Mouse (Mus musculus) CH12.LX (cell line): Measurements from ENCODE around the gene Fancc. TPM values are rescaled to one million over a fixed set of nuclear protein-coding genes. Genes with fewer than 3 reads are reported as not detected.
A peak's percentile ranks its signal among the peaks of the same experiment; 100 is the strongest.

ENCODE experiments used
- DNase-seq: peaks from one replicate; pipeline ENCODE4 v3.0.0-alpha.2; 2013; ENCODE audit errors: extremely low read depth
- H3K27ac ChIP-seq: 2 replicates; pipeline ENCODE4 v1.5.1; 2012; ENCODE audit warnings: low read depth, mild to moderate bottlenecking, control low read depth, moderate library complexity; ENCODE audit not compliant: insufficient read depth
- H3K27me3 ChIP-seq: replicated peaks from 2 replicates; pipeline ENCODE3; 2012; ENCODE audit warnings: inconsistent platforms
- H3K36me3 ChIP-seq, 2 experiments: replicated peaks in 1 of 2; 2 replicates each; pipeline versions ENCODE3 to v1.6.1; 2012; ENCODE audit warnings: inconsistent platforms in 1 of 2, low read length in 1 of 2, mild to moderate bottlenecking in 1 of 2, mixed read lengths in 1 of 2, moderate library complexity in 1 of 2; ENCODE audit not compliant: control insufficient read depth in 1 of 2, insufficient read depth in 1 of 2
- H3K4me1 ChIP-seq, 2 experiments: 2 replicates each; pipeline ENCODE4 v1.6.1; 2012; ENCODE audit warnings: inconsistent platforms in 1 of 2, moderate library complexity in 1 of 2; ENCODE audit not compliant: insufficient read depth in 2 of 2, control insufficient read depth in 1 of 2
- H3K4me2 ChIP-seq: 2 replicates; pipeline ENCODE4 v1.6.1; 2012; ENCODE audit warnings: low read depth, mild to moderate bottlenecking, control low read depth; ENCODE audit not compliant: poor library complexity, insufficient read depth, severe bottlenecking
- H3K4me3 ChIP-seq, 3 experiments: fragments of 150-350 bp in 1 of 3; sonication (generic) in 1 of 3; replicated peaks in 1 of 3; 2 replicates each; pipeline versions ENCODE3 to v1.5.1; 2011 to 2012; ENCODE audit warnings: low read depth in 2 of 3, low read length in 2 of 3, mild to moderate bottlenecking in 2 of 3, moderate library complexity in 2 of 3, control low read depth in 1 of 3, improper control_type of control experiment in 1 of 3, inconsistent platforms in 1 of 3, mixed read lengths in 1 of 3; ENCODE audit not compliant: poor library complexity in 1 of 3
- H3K79me2 ChIP-seq: replicated peaks from 2 replicates; pipeline ENCODE4 v1.6.1; 2012; ENCODE audit warnings: mild to moderate bottlenecking, moderate library complexity; ENCODE audit not compliant: control insufficient read depth, poor library complexity, insufficient read depth, severe bottlenecking; ENCODE audit errors: extremely low read depth
- H3K9ac ChIP-seq: 2 replicates; pipeline ENCODE4 v1.6.1; 2012; ENCODE audit warnings: low read depth, mild to moderate bottlenecking, control low read depth, moderate library complexity; ENCODE audit not compliant: insufficient read depth
- H3K9me3 ChIP-seq: replicated peaks from 2 replicates; pipeline ENCODE3; 2012; ENCODE audit warnings: low read length, inconsistent platforms, mixed read lengths
- BHLHE40 ChIP-seq: IDR thresholded peaks from 2 replicates; pipeline ENCODE4 v1.6.1; 2011; ENCODE audit warnings: mild to moderate bottlenecking, low read depth, low read length, improper control_type of control experiment
- CHD2 ChIP-seq: IDR thresholded peaks from 2 replicates; pipeline ENCODE4 v1.6.1; 2011; ENCODE audit warnings: low read length, improper control_type of control experiment
- CTCF ChIP-seq, 2 experiments: IDR thresholded peaks in 1 of 2; conservative IDR thresholded peaks in 1 of 2; 2 replicates each; pipeline ENCODE4 v1.5.1; 2011 to 2012; ENCODE audit warnings: low read depth in 2 of 2, low read length in 2 of 2, improper control_type of control experiment in 1 of 2, inconsistent platforms in 1 of 2, mild to moderate bottlenecking in 1 of 2, moderate library complexity in 1 of 2
- E2F4 ChIP-seq: IDR thresholded peaks from 2 replicates; pipeline ENCODE4 v1.6.1; 2011; ENCODE audit warnings: low read depth, low read length, improper control_type of control experiment; ENCODE audit not compliant: insufficient replicate concordance
- ELF1 ChIP-seq: IDR thresholded peaks from 2 replicates; pipeline ENCODE4 v1.6.1; 2014; ENCODE audit warnings: low read depth, mild to moderate bottlenecking, inconsistent platforms, low read length, improper control_type of control experiment
- EP300 ChIP-seq: IDR thresholded peaks from 2 replicates; pipeline ENCODE4 v1.6.1; 2011; ENCODE audit warnings: low read length, improper control_type of control experiment
- ETS1 ChIP-seq: conservative IDR thresholded peaks from 2 replicates; pipeline ENCODE4 v1.6.1; 2012; ENCODE audit warnings: low read depth, mild to moderate bottlenecking, inconsistent platforms, low read length, improper control_type of control experiment, moderate library complexity
- GABPA ChIP-seq: IDR thresholded peaks from 2 replicates; pipeline ENCODE4 v1.6.1; 2012; ENCODE audit warnings: low read depth, low read length, improper control_type of control experiment, inconsistent platforms; ENCODE audit not compliant: insufficient replicate concordance
- HCFC1 ChIP-seq: IDR thresholded peaks from 2 replicates; pipeline ENCODE4 v1.6.1; 2012; ENCODE audit warnings: low read depth, mild to moderate bottlenecking, inconsistent platforms, low read length, improper control_type of control experiment
- JUN ChIP-seq: IDR thresholded peaks from 2 replicates; pipeline ENCODE4 v1.6.1; 2011; ENCODE audit warnings: low read depth, mild to moderate bottlenecking, low read length, improper control_type of control experiment, moderate library complexity; ENCODE audit not compliant: insufficient read depth
- JUND ChIP-seq: conservative IDR thresholded peaks from 2 replicates; pipeline ENCODE4 v1.6.1; 2011; ENCODE audit warnings: low read depth, low read length, improper control_type of control experiment
- KAT2A ChIP-seq: IDR thresholded peaks from 2 replicates; pipeline ENCODE4 v1.6.1; 2012; ENCODE audit warnings: low read length, improper control_type of control experiment, inconsistent platforms; ENCODE audit not compliant: insufficient replicate concordance
- MAFK ChIP-seq: IDR thresholded peaks from 2 replicates; pipeline ENCODE4 v1.6.1; 2011; ENCODE audit warnings: low read length, improper control_type of control experiment; ENCODE audit not compliant: insufficient replicate concordance
- MAX ChIP-seq: IDR thresholded peaks from 2 replicates; pipeline ENCODE4 v1.6.1; 2011; ENCODE audit warnings: low read length, improper control_type of control experiment
- MEF2A ChIP-seq: IDR thresholded peaks from 2 replicates; pipeline ENCODE4 v1.6.1; 2014; ENCODE audit warnings: low read depth, mild to moderate bottlenecking, inconsistent platforms, low read length, improper control_type of control experiment, borderline replicate concordance
- MXI1 ChIP-seq: IDR thresholded peaks from 2 replicates; pipeline ENCODE4 v1.6.1; 2011; ENCODE audit warnings: mild to moderate bottlenecking, low read depth, low read length, improper control_type of control experiment
- MYC ChIP-seq: IDR thresholded peaks from 2 replicates; pipeline ENCODE4 v1.6.1; 2011; ENCODE audit warnings: low read depth, mild to moderate bottlenecking, improper control_type of control experiment, low read length
- NELFE ChIP-seq: IDR thresholded peaks from 2 replicates; pipeline ENCODE4 v1.6.1; 2011; ENCODE audit warnings: low read depth, low read length, improper control_type of control experiment
- POLR2A ChIP-seq: IDR thresholded peaks from 2 replicates; pipeline ENCODE4 v1.6.1; 2011; ENCODE audit warnings: low read depth, mild to moderate bottlenecking, improper control_type of control experiment, low read length
- POLR2AphosphoS2 ChIP-seq: IDR thresholded peaks from 2 replicates; pipeline ENCODE4 v1.6.1; 2011; ENCODE audit warnings: low read depth, low read length, improper control_type of control experiment
- RAD21 ChIP-seq: IDR thresholded peaks from 2 replicates; pipeline ENCODE4 v1.6.1; 2011; ENCODE audit warnings: low read depth, mild to moderate bottlenecking, low read length, improper control_type of control experiment, moderate library complexity
- RCOR1 ChIP-seq: conservative IDR thresholded peaks from 2 replicates; pipeline ENCODE4 v1.6.1; 2012; ENCODE audit warnings: low read depth, mild to moderate bottlenecking, inconsistent platforms, low read length, improper control_type of control experiment
- SIN3A ChIP-seq: IDR thresholded peaks from 2 replicates; pipeline ENCODE4 v1.6.1; 2012; ENCODE audit warnings: low read length, improper control_type of control experiment, inconsistent platforms
- SMC3 ChIP-seq: IDR thresholded peaks from 2 replicates; pipeline ENCODE4 v1.6.1; 2011; ENCODE audit warnings: low read depth, low read length, improper control_type of control experiment
- TCF12 ChIP-seq: IDR thresholded peaks from 2 replicates; pipeline ENCODE4 v1.6.1; 2014; ENCODE audit warnings: low read depth, mild to moderate bottlenecking, inconsistent platforms, low read length, improper control_type of control experiment
- USF1 ChIP-seq: IDR thresholded peaks from 2 replicates; pipeline ENCODE4 v1.6.1; 2014; ENCODE audit warnings: low read depth, mild to moderate bottlenecking, inconsistent platforms, low read length, improper control_type of control experiment
- USF2 ChIP-seq: conservative IDR thresholded peaks from 2 replicates; pipeline ENCODE4 v1.6.1; 2011; ENCODE audit warnings: low read depth, low read length, improper control_type of control experiment
- ZC3H11A ChIP-seq: IDR thresholded peaks from 2 replicates; pipeline ENCODE4 v1.6.1; 2012; ENCODE audit warnings: low read depth, mild to moderate bottlenecking, inconsistent platforms, low read length, improper control_type of control experiment
- ZMIZ1 ChIP-seq: IDR thresholded peaks from 2 replicates; pipeline ENCODE4 v1.6.1; 2012; ENCODE audit warnings: low read depth, mild to moderate bottlenecking, inconsistent platforms, low read length, improper control_type of control experiment
- dilution Hi-C: fragments of 300-500 bp; cut with MboI; formaldehyde crosslinking; loops from 2 replicates; pipeline ENCODE4 v1.14.3; 2020; ENCODE audit warnings: low sequenced_read_pairs; ENCODE audit not compliant: extremely low pct_unique_long_range_greater_than_20kb, extremely low pct_ligation_motif_present
- in situ Hi-C: fragments of 300-500 bp; cut with MboI; formaldehyde crosslinking; loops from 3 replicates; pipeline ENCODE4 v1.14.3; 2019; ENCODE audit warnings: low sequenced_read_pairs, low pct_ligation_motif_present, low pct_unique_long_range_greater_than_20kb, mixed read lengths
- polyA plus RNA-seq: library from polyadenylated mRNA; unstranded; fragments of >175 nt; gene quantifications from 2 replicates; pipeline ENCODE4 v1.2.1, GENCODE M21; 2012; ENCODE audit warnings: low read depth; ENCODE audit not compliant: insufficient read length
- total RNA-seq, 2 experiments: library from RNA; depleted of rRNA; stranded (reverse); fragments of 300-350 nt in 1 of 2; fragments of >200 nt in 1 of 2; gene quantifications; 2 replicates each; pipeline ENCODE4 v1.2.3; 2012 to 2014

Fancc gene
- total and polyA plus RNA-seq, 3 experiments: 8.2 to 12.4 (median 8.7) TPM

- in situ Hi-C loops: no loop called here
These were observed 238.9 kb downstream of the Fancc start for GRCm38 (mm10) chr13:63258167-63258582.

GRCm38 (mm10) chr13:63256807-63257206, 240.3 kb downstream of the Fancc start:
- in situ Hi-C loops (no loop called here), dilution Hi-C loops (no loop called here)
- Histone ChIP-seq H3K27ac (no peak overlapping the region), H3K4me1 (peaks cover 18 to 38% of the 10 kb centered on the region in 2 experiments), H3K4me3 (no peak overlapping the region), H3K9ac (no peak overlapping the region), H3K79me2 (peaks cover 4% of the 10 kb centered on the region; the same call in 1 of the 2 replicates), H3K36me3 (peaks cover 5 to 59% of the 10 kb centered on the region in 2 experiments), H3K4me2 (no peak overlapping the region), H3K9me3 (no peaks in the 10 kb centered on the region), H3K27me3 (no peaks in the 10 kb centered on the region)
- no peak for TF ChIP-seq USF2
- TF ChIP-seq MEF2A: no peak
- no peak for TF ChIP-seq ZMIZ1
- no peak for TF ChIP-seq MYC
- no peak for TF ChIP-seq SIN3A
- TF ChIP-seq BHLHE40: no peak
- no peak for TF ChIP-seq TCF12
- no peak for TF ChIP-seq NELFE
- no peak for TF ChIP-seq KAT2A
- no peak for TF ChIP-seq MAX
- TF ChIP-seq E2F4: no peak
- TF ChIP-seq EP300: peak; percentile 62
- TF ChIP-seq RAD21: peak; percentile 36
- peak; percentile 70 for TF ChIP-seq JUND
- no peak for TF ChIP-seq CHD2
- no peak for TF ChIP-seq USF1
- no peak for TF ChIP-seq POLR2AphosphoS2
- no peak for TF ChIP-seq MAFK
- peak in 1 of 2 experiments; percentile 60; a peak in 2 of 4 replicates for TF ChIP-seq CTCF (conservative IDR thresholded peaks at IDR 0.05 in 1 of 2, IDR thresholded peaks at IDR 0.05 in 1 of 2; ENCODE audit: low read depth in 2 of 2, low read length in 2 of 2)
- TF ChIP-seq ELF1: no peak
- peak; percentile 71 for TF ChIP-seq JUN
- TF ChIP-seq GABPA: no peak
- TF ChIP-seq SMC3: peak; percentile 45
- no peak for TF ChIP-seq MXI1
- peak; percentile 42; the same call in 1 of the 2 replicates for TF ChIP-seq ETS1
- TF ChIP-seq RCOR1: no peak
- TF ChIP-seq ZC3H11A: no peak
- no peak for DNase-seq

More at GRCm38 (mm10) chr13:63258167-63258582, 238.9 kb downstream of the Fancc start:
- DNase-seq: no peak
- Histone ChIP-seq H3K4me2 (no peak overlapping the region), H3K27ac (no peak overlapping the region), H3K4me3 (no peak overlapping the region), H3K36me3 (peaks cover 7 to 66% of the 10 kb centered on the region in 2 experiments), H3K9me3 (no peaks in the 10 kb centered on the region), H3K79me2 (no peaks in the 10 kb centered on the region; the same call in 1 of the 2 replicates), H3K9ac (no peak overlapping the region), H3K4me1 (peaks cover 10 to 31% of the 10 kb centered on the region in 2 experiments), H3K27me3 (no peaks in the 10 kb centered on the region)
- TF ChIP-seq RCOR1: no peak
- no peak for TF ChIP-seq MEF2A
- TF ChIP-seq RAD21: no peak
- TF ChIP-seq MYC: no peak
- no peak for TF ChIP-seq SIN3A
- TF ChIP-seq HCFC1: no peak
- no peak for TF ChIP-seq USF2
- no peak for TF ChIP-seq SMC3
- no peak for TF ChIP-seq POLR2A
- dilution Hi-C loops: no loop called here
